Mouse (Mus musculus) testis, adult 2 months (tissue): ENCODE measurements around the gene Tle3.

Experiments
- CTCF ChIP-seq: fragments of 200-500 bp; IDR thresholded peaks from 2 replicates; pipeline ENCODE4 v1.5.1; 2012; ENCODE audit warnings: low read depth, mild to moderate bottlenecking, inconsistent platforms, low read length, moderate library complexity; ENCODE audit not compliant: control insufficient read depth, insufficient read depth, insufficient replicate concordance
- POLR2A ChIP-seq: fragments of 200-500 bp; IDR thresholded peaks from 2 replicates; pipeline ENCODE4 v1.6.1; 2012; ENCODE audit warnings: low read depth, mild to moderate bottlenecking, inconsistent platforms, low read length, moderate library complexity; ENCODE audit not compliant: control insufficient read depth

- no peak for TF ChIP-seq CTCF
- TF ChIP-seq POLR2A = no peak
Measured at GRCm38 (mm10) chr9:61441206-61441913, 69.2 kb downstream of the Tle3 start.
